In the genomic region with DNA sequence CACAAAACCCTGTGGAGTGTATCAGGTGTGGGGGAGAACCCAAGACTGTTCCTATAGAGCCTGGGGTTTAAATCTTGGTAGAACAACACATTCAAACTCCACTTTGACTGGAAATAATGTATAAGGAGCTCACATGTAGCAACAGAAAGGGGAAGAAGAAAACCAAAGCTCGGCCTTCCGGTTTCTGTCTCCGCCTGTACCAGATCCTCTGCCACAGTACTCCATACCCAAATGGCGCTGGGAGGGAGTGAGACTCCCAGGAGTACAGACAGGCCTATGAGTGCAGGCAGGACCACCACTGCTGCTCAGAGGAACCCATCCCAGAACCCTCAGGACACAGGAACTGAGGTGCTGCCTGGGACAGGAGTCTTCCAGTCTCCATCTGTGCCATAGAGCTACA, we compare ENCODE assay signal across 19 mouse cellular contexts. TPM values are rescaled to one million over a fixed set of nuclear protein-coding genes. Genes with fewer than 3 reads are reported as not detected.
"Had no signal": no experiment of that assay in that cellular context is flagged by ENCODE, and none has a peak within 500 bp of the region (broad histone marks: within the 10 kb centered on the region; RNA-seq: fewer than 3 reads in every experiment).

No protein-coding gene starts in this region.

- H3K4me1 ChIP-seq: liver, embryonic 15.5 days; lung, embryonic 15.5 days; megakaryocyte, embryonic 14.5 days; midbrain, embryonic 13.5 days; midbrain, embryonic 15.5 days; neural tube, embryonic 12.5 days; stomach, embryonic 15.5 days had no signal

- H3K36me3 ChIP-seq: liver, embryonic 15.5 days; lung, embryonic 15.5 days; midbrain, embryonic 13.5 days; midbrain, embryonic 15.5 days; neural tube, embryonic 12.5 days; stomach, embryonic 15.5 days had no signal

- H3K9ac ChIP-seq: liver, embryonic 15.5 days; liver, postnatal 0 days; lung, embryonic 15.5 days; midbrain, embryonic 13.5 days; midbrain, embryonic 15.5 days; neural tube, embryonic 12.5 days; stomach, embryonic 15.5 days had no signal

- H3K27ac ChIP-seq: liver, embryonic 15.5 days; lung, embryonic 15.5 days; macrophage; midbrain, embryonic 13.5 days; midbrain, embryonic 15.5 days; neural tube, embryonic 12.5 days; stomach, embryonic 15.5 days; stomach, postnatal 0 days had no signal

- H3K4me2 ChIP-seq: liver, embryonic 15.5 days; lung, embryonic 15.5 days; midbrain, embryonic 11.5 days; midbrain, embryonic 13.5 days; midbrain, embryonic 15.5 days; neural tube, embryonic 12.5 days; stomach, embryonic 15.5 days had no signal

- H3K27me3 ChIP-seq: liver, embryonic 15.5 days; lung, embryonic 15.5 days; midbrain, embryonic 13.5 days; midbrain, embryonic 15.5 days; neural tube, embryonic 12.5 days; stomach, embryonic 15.5 days had no signal

- H3K9me3 ChIP-seq: liver, embryonic 15.5 days; lung, embryonic 15.5 days; midbrain, embryonic 13.5 days; midbrain, embryonic 15.5 days; neural tube, embryonic 12.5 days; stomach, embryonic 15.5 days had no signal

- H3K4me3 ChIP-seq: liver, embryonic 15.5 days; lung, embryonic 15.5 days; megakaryocyte, embryonic 14.5 days; midbrain, embryonic 13.5 days; midbrain, embryonic 15.5 days; neural tube, embryonic 12.5 days; stomach, embryonic 15.5 days had no signal

- ATAC-seq: liver, postnatal 0 days; lung, postnatal 0 days; midbrain, embryonic 13.5 days; midbrain, embryonic 15.5 days had no signal

- DNase-seq: liver, postnatal 0 days; lung, adult 2 months; lung, postnatal 14 days; right cerebral cortex, postnatal 14 days; thymus, adult 2 months; thymus, postnatal 25 days; thymus, postnatal 4 days had no signal

RNA-seq across cellular contexts. Expression of gene Sfrp2, which starts 57.7 kb away (rescaled TPM):
- total RNA-seq: neutrophil, adult 5-6 weeks had no signal
- polyA plus RNA-seq: macrophage had no signal
